Mouse (Mus musculus) urinary bladder, postnatal 36 days (tissue): ENCODE measurements around the gene Pdzrn3.

ENCODE experiments used
- DNase-seq, 2 experiments: peaks; one replicate each; pipeline ENCODE4 v3.0.0; 2022; ENCODE audit warnings: low spot score in 2 of 2, mixed read lengths in 1 of 2

Pdzrn3 gene

GRCm38 (mm10) chr6:101372982-101373381 lies 4.7 kb downstream of the Pdzrn3 start:
- DNase-seq = no peak

- no peak for DNase-seq
Measured at GRCm38 (mm10) chr6:101366809-101367602, 10.7 kb downstream of the Pdzrn3 start.

GRCm38 (mm10) chr6:101365795-101366194 lies 11.9 kb downstream of the Pdzrn3 start:
- DNase-seq = no peak

GRCm38 (mm10) chr6:101363904-101364303 lies 13.8 kb downstream of the Pdzrn3 start:
- no peak for DNase-seq

- no peak for DNase-seq
Measured at GRCm38 (mm10) chr6:101362728-101363127, 15.0 kb downstream of the Pdzrn3 start.

DNA sequence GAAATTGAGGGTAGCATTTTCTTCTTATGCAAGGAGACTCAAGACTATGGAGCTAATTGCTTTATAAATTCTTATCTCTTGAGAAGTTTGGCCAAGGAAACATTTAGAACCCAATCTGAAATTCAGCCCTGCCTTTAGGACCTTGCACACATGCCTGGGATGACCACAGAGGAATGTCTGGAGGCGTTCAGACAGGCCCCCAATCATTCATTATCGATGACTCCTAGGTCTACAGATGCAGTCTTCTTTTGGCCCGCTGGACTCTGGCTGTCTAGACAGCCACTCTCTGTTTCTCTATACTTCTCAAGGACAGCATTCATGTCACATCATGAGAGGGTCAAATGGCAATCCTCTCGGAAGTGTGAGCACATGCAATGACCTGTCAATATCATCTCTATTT lies 15.4 kb downstream of the Pdzrn3 start:
- DNase-seq = no peak

GRCm38 (mm10) chr6:101360211-101360737 lies 17.4 kb downstream of the Pdzrn3 start:
- no peak for DNase-seq

DNA sequence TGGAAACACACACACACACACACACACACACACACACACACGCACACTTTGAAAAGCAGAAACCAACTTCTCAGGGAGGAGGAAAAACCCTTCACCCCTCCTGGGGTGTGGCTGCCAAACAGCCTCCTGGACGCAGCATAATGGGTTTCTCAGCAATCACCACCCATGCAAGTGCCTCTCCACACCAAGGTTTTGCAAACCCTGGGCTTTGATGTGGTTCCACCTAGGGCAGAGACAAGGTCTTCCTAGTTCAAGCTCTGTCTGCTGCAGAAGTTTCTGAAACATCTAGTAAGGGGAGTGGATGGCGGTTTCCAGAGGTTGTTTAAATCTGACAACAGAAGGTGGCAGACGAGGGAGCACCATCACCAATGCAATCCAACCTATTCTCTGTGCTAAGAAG lies 18.1 kb downstream of the Pdzrn3 start:
- no peak for DNase-seq

DNA sequence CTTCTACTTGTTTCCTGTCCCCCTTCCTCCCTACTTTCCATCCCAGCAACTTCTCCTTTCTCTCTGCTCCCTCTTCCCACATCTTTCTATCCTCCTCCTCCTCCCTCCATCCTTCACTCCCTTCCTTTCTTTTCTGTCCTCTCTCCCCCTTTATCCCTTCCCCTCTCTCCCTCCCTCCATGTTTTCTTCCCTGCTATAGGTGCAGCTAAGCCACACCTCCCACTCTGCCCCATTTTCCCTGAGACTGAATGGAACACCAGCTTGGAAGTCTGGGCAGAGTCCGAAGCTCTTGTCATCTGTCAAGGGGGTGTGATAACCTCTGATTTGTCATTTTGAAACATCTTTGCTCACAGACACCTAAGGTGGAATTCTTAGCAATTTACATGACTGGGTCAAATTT lies 22.8 kb downstream of the Pdzrn3 start:
- no peak for DNase-seq

- DNase-seq = no peak
Measured at GRCm38 (mm10) chr6:101354230-101354881, 23.3 kb downstream of the Pdzrn3 start.

- DNase-seq = no peak
Measured at GRCm38 (mm10) chr6:101353701-101354100, 24.0 kb downstream of the Pdzrn3 start.

DNA sequence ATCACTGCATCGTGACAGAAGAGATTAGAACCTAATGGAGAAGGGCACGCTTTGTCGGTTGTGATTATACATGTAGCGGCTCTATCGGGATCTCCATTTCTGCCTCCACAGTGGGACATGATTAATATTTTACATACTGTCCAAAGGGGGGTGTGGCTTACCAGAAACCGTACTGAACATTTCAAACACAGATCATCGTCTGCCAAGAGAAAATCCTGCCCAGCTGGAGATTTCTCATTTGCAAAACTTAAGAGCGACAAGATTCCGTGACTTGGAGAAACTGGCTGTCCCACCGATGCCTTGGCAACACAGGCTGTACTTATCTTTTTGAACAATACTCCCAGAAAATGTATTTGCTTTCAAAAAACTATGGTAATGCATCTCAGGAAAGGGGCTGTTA lies 25.1 kb downstream of the Pdzrn3 start:
- DNase-seq = no peak

DNA sequence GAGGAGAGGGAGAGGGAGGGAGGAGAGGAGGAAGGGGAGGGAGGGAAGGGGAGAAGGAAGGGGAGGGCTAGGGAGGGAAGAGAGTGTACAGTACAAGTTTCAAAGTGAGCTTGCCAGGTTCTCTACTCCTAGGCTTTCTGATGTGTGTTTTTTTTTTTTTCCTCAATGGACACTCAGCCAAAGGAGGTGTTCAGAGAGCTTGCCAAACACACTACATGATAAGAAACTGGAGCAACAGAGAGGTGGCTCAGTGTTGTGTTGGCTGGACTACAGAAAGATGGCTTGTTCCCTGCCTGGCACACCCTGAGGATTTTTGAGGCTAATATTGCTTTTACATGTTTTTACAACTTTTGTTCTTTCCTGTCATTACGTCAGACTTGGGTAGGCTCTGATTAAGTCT lies 26.6 kb downstream of the Pdzrn3 start:
- DNase-seq = no peak

DNA sequence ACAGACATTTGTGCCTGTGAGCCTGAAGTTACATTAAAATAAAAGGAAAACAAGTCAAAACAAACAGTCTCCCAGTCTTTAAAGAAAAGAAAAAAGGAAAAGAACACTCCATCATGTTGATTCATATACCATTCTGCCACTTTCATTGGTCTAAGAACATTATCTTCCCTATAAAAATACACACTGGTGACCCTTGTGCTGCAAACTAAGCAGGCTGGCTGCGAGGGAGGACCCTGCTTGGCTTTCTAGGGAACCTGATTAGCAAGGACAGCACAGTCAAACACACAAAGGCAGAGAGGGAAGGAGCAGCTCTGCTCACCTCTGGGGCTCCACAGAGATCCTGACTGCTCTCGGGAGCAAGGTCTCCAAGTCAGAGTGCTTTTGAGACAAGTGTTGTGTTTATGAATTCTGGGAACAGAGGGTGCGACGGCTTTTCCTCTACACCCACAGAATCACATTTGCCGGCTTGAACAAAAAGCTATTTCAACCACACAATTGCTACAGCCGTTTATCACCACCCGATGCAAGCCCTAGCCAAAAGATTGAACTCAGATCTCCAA lies 27.2 kb downstream of the Pdzrn3 start:
- DNase-seq = no peak

DNA sequence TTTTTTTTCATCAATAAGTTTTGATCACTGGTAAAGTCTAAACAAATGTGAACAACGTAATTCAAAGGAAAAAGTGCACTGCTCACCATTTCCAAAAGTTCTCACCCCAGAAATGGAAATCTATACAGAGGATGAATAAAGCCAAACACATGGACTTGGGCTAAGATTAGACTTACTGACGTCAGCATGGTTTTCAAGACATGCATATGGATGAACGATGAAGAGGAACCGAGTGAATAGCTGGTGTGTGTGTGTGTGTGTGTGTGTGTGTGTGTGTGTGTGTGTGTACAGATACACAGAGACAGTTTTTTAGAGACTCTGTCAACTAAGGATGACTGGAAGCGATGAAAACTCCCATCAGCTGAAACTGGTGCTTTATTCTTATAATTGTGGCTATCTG lies 29.2 kb downstream of the Pdzrn3 start:
- DNase-seq = no peak

- no peak for DNase-seq
Measured at GRCm38 (mm10) chr6:101340051-101340450, 37.6 kb downstream of the Pdzrn3 start.

DNA sequence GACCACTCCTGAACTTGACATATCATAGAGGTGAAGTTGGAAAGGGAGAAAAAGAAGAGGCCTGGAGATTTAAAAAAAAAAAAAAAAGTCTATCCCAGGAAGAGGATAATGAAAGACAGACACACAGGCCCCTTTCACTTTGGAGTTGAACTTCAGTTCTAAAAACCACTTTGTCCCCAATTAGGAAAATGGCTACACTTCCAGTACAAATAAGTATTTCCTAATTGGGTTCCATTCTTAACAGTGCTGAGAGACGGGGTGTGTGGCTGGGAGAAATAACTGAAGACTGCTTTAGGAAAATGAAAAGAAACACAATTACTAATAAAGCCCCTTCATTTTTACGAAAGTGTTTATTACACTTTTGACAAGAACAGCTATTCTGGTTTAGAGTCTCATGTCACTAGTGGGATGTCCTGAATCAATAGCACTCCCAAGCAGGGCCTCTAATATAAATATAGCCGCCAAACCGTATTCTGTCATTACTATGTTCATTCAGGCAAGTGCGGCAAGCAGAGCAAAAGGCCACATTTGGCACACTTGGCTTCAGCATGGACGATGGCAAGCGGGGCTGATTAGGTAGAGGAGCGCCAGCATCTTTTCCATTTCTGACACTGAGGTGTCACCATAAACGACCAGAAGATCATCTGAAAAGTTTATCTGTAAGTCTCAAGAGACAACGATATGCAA lies 39.7 kb downstream of the Pdzrn3 start:
- DNase-seq = no peak

DNA sequence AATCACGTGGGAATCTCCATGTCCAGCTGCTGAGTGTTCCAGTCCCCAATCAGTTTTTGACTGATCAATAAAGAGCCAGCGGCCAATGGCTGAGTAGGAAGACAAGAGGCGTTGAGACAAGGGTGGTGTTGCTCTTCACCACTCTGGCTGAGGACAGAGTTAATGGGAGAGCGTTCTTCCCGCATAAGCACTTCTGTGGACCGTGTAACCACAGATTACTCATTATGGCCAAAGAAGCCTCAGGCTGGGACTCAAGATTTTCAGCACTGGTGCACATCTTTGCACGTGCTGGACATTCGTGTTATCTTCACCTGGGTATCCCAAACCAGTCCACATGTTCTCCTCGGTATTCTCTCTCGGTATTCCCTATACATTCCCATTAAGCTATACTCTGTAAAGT lies 41.0 kb downstream of the Pdzrn3 start:
- no peak for DNase-seq

- DNase-seq = no peak
Measured at GRCm38 (mm10) chr6:101335744-101336143, 42.0 kb downstream of the Pdzrn3 start.

- DNase-seq = no peak
Measured at GRCm38 (mm10) chr6:101334495-101334894, 43.2 kb downstream of the Pdzrn3 start.

GRCm38 (mm10) chr6:101330392-101330791 lies 47.3 kb downstream of the Pdzrn3 start:
- no peak for DNase-seq

- DNase-seq = no peak
Measured at GRCm38 (mm10) chr6:101329499-101329898, 48.2 kb downstream of the Pdzrn3 start.
